Mouse (Mus musculus) liver, embryonic 14.5 days (tissue): ENCODE data around the gene Alox5. TPM values are rescaled to one million over a fixed set of nuclear protein-coding genes. Genes with fewer than 3 reads are reported as not detected.

Experiments
- ATAC-seq: fragments of 200-750 bp; cut with Nextera tagmentation; 2 replicates; pipeline ENCODE4 v1.8.0; 2017; ENCODE audit warnings: moderate number of reproducible peaks, mild to moderate bottlenecking, moderate library complexity; ENCODE audit not compliant: insufficient read depth
- DNase-seq, 3 experiments: peaks; one replicate each; pipeline ENCODE4 v3.0.0-alpha.2; 2012 to 2013; ENCODE audit warnings: low read depth in 3 of 3, low spot score in 3 of 3
- H3K27ac ChIP-seq: fragments of 300-500 bp; sonication (generic); 2 replicates; pipeline ENCODE4 v1.5.1; 2014; ENCODE audit warnings: moderate library complexity, mild to moderate bottlenecking, control low read depth, inconsistent platforms
- H3K27me3 ChIP-seq: fragments of 300-500 bp; sonication (generic); 2 replicates; pipeline ENCODE4 v1.6.1; 2014; ENCODE audit warnings: mild to moderate bottlenecking, low read length, moderate library complexity; ENCODE audit not compliant: control insufficient read depth, insufficient read depth
- H3K36me3 ChIP-seq: fragments of 300-500 bp; sonication (generic); replicated peaks from 2 replicates; pipeline ENCODE4 v1.6.1; 2014; ENCODE audit warnings: low read depth; ENCODE audit not compliant: control insufficient read depth, insufficient read depth
- H3K4me1 ChIP-seq, 2 experiments: fragments of 200-500 bp in 1 of 2; fragments of 300-500 bp in 1 of 2; sonication (generic) in 1 of 2; replicated peaks; 2 replicates each; pipeline ENCODE4 v1.6.1; 2012 to 2014; ENCODE audit warnings: antibody characterized with exemption in 1 of 2, inconsistent platforms in 1 of 2, low read length in 1 of 2; ENCODE audit not compliant: control insufficient read depth in 2 of 2, insufficient read depth in 2 of 2
- H3K4me2 ChIP-seq: fragments of 300-500 bp; sonication (generic); 2 replicates; pipeline ENCODE4 v1.6.1; 2014; ENCODE audit warnings: low read depth, mild to moderate bottlenecking, control low read depth, moderate library complexity
- H3K4me3 ChIP-seq, 2 experiments: fragments of 200-500 bp in 1 of 2; fragments of 300-500 bp in 1 of 2; sonication (generic) in 1 of 2; 2 replicates each; pipeline ENCODE4 v1.5.1; 2012 to 2014; ENCODE audit warnings: low read depth in 2 of 2, low read length in 2 of 2, mild to moderate bottlenecking in 2 of 2, control low read depth in 1 of 2, inconsistent platforms in 1 of 2, moderate library complexity in 1 of 2; ENCODE audit not compliant: insufficient read depth in 1 of 2
- H3K9ac ChIP-seq: fragments of 300-500 bp; sonication (generic); replicated peaks from 2 replicates; pipeline ENCODE4 v1.6.1; 2014; ENCODE audit warnings: mild to moderate bottlenecking, control low read depth, moderate library complexity
- H3K9me3 ChIP-seq: fragments of 300-500 bp; sonication (generic); 2 replicates; pipeline ENCODE4 v1.6.1; 2016; ENCODE audit warnings: low read length, mixed read lengths; ENCODE audit not compliant: control insufficient read depth
- CTCF ChIP-seq: IDR thresholded peaks from 2 replicates; pipeline ENCODE4 v1.5.1; 2016; ENCODE audit warnings: antibody characterized with exemption, low read depth, control low read depth
- EP300 ChIP-seq: IDR thresholded peaks from 2 replicates; pipeline ENCODE4 v1.6.1; 2016; ENCODE audit warnings: antibody characterized with exemption, low read depth
- WGBS: fragments of 180-500 bp; shearing (Covaris S2); extraction: QIAGEN DNeasy Blood & Tissue Kit; methylation state at CpG from one replicate; pipeline ENCODE4 v1.1.7; 2014; ENCODE audit not compliant: insufficient replicate concordance; 5-methylcytosine and 5-hydroxymethylcytosine counted together
- polyA plus RNA-seq, 2 experiments: library from polyadenylated mRNA; depleted of rRNA in 1 of 2; stranded (reverse) in 1 of 2; unstranded in 1 of 2; fragments of >200 nt; fragmentation: Nextera tagmentation in 1 of 2; extraction: Ambion mirVana in 1 of 2; gene quantifications; 2 replicates each; pipeline versions ENCODE4 v1.2.1 to v1.2.3; 2012 to 2014

The Alox5 gene
- polyA plus RNA-seq, 2 experiments: 1.6 to 1.8 TPM

- TF ChIP-seq EP300 (no peak), CTCF (no peak)
- Histone ChIP-seq H3K27me3 (no peaks in the 10 kb centered on the region), H3K9me3 (no peaks in the 10 kb centered on the region), H3K36me3 (peaks cover 67% of the 10 kb centered on the region), H3K4me1 (no peaks in the 10 kb centered on the region), H3K4me3 (no peak overlapping the region), H3K27ac (no peak overlapping the region), H3K9ac (no peak overlapping the region), H3K4me2 (no peak overlapping the region)
- WGBS: 94% methylated on average over 12 of the region's 12 CpGs
- no peak for ATAC-seq
- DNase-seq: no peak
Observed at GRCm38 (mm10) chr6:116401746-116402423, 59.1 kb downstream of the Alox5 start.

GRCm38 (mm10) chr6:116398136-116398535 is 62.8 kb downstream of the Alox5 start:
- Histone ChIP-seq H3K9me3 (no peaks in the 10 kb centered on the region), H3K36me3 (peaks cover 47% of the 10 kb centered on the region), H3K4me1 (no peaks in the 10 kb centered on the region), H3K4me3 (no peak overlapping the region), H3K27me3 (no peaks in the 10 kb centered on the region), H3K9ac (no peak overlapping the region), H3K4me2 (no peak overlapping the region), H3K27ac (no peak overlapping the region)
- no peak for DNase-seq
- no peak for TF ChIP-seq CTCF
- 86% methylated on average over 2 of the region's 2 CpGs for whole genome bisulfite sequencing
- no peak for ATAC-seq

- H3K9me3 ChIP-seq: no peaks in the 10 kb centered on the region
- no peaks in the 10 kb centered on the region for H3K27me3 ChIP-seq
- H3K4me3 ChIP-seq: no peak overlapping the region
- TF ChIP-seq EP300 (no peak), CTCF (no peak)
- DNase-seq (no peak), ATAC-seq (no peak)
- H3K4me2 ChIP-seq: no peak overlapping the region
- H3K36me3 ChIP-seq: peaks cover 46% of the 10 kb centered on the region
- H3K9ac ChIP-seq: no peak overlapping the region
- 78% methylated on average over 6 of the region's 6 CpGs for WGBS
- H3K27ac ChIP-seq: no peak overlapping the region
- H3K4me1 ChIP-seq: no peaks in the 10 kb centered on the region
Observed at GRCm38 (mm10) chr6:116397621-116398020, 63.4 kb downstream of the Alox5 start.

GRCm38 (mm10) chr6:116394916-116395648 is 65.9 kb downstream of the Alox5 start:
- no peak for TF ChIP-seq EP300
- no peak for TF ChIP-seq CTCF
- peaks cover 34% of the 10 kb centered on the region for H3K36me3 ChIP-seq
- H3K9ac ChIP-seq: no peak overlapping the region
- ATAC-seq (no peak), DNase-seq (no peak)
- no peaks in the 10 kb centered on the region for H3K27me3 ChIP-seq
- no peaks in the 10 kb centered on the region for H3K9me3 ChIP-seq
- H3K27ac ChIP-seq: no peak overlapping the region
- H3K4me2 ChIP-seq: no peak overlapping the region
- 91% methylated on average over 2 of the region's 2 CpGs for WGBS
- H3K4me1 ChIP-seq: no peaks in the 10 kb centered on the region
- no peak overlapping the region for H3K4me3 ChIP-seq

- DNase-seq (no peak), ATAC-seq (no peak)
- no peak overlapping the region for H3K4me2 ChIP-seq
- peaks cover 4 to 9% of the 10 kb centered on the region in 2 experiments; a peak in 3 of 4 replicates for H3K4me1 ChIP-seq
- H3K27ac ChIP-seq: no peak overlapping the region
- H3K27me3 ChIP-seq: no peaks in the 10 kb centered on the region
- H3K36me3 ChIP-seq: peaks cover 24% of the 10 kb centered on the region
- no peak overlapping the region for H3K9ac ChIP-seq
- no peak for TF ChIP-seq CTCF
- TF ChIP-seq EP300: no peak
- no peak overlapping the region for H3K4me3 ChIP-seq
- H3K9me3 ChIP-seq: no peaks in the 10 kb centered on the region
Observed at GRCm38 (mm10) chr6:116389481-116389880, 71.5 kb downstream of the Alox5 start.
